Mouse (Mus musculus): ENCODE data around the gene Mdc1. TPM values are rescaled to one million over a fixed set of nuclear protein-coding genes. Genes with fewer than 3 reads are reported as not detected.

The Mdc1 gene
- total RNA-seq, 2 experiments from 2014 or later: 18.3 to 18.7 TPM

DNA sequence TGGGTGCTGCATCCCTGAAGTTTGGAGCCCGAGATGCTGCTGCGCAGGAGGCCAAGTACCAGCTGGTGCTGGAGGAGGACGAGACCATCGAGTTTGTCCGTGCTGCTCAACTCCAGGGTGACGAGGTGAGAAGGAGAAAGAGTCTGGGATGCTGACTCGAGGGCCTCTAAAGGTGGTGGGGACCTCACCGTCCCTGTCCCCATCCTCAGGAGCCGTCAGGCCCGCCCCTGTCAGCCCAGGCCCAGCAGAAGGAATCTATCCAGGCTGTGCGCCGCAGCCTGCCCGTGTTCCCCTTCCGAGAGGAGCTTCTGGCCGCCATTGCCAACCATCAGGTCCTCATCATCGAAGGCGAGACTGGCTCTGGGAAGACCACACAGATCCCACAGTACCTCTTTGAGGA is 41.6 kb downstream of the Mdc1 start:
- no peak for DNase-seq

DNA sequence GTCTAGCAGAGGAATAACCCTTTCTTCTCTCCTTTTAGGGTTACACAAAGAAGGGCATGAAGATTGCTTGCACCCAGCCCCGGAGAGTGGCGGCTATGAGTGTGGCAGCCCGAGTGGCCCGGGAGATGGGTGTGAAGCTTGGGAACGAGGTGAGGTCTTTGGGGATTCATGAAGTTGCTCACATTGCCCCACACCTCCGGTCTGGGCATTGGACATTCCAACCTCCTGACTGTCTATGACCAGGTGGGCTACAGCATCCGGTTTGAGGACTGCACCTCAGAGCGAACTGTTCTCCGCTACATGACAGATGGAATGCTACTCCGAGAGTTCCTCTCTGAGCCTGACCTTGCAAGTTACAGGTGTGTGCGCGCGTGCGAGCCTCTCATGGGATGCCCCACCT is 42.5 kb downstream of the Mdc1 start:
- DNase-seq: no peak

DNA sequence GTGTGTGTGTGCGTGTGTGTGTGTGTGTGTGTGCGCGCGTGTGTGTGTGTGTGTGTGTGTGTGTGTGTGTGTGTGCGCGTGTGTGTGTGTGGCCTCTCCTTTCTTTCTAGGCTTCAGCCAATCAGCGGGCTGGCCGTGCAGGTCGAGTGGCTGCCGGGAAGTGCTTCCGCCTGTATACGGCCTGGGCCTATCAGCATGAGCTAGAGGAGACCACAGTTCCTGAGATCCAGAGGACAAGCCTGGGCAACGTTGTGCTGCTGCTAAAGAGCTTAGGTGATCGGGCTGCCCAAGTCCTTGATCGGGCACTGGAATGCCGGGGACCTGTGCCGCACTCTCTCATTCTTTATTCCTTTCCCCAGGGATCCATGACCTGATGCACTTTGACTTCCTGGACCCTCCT is 46.4 kb downstream of the Mdc1 start:
- DNase-seq: no peak

DNA sequence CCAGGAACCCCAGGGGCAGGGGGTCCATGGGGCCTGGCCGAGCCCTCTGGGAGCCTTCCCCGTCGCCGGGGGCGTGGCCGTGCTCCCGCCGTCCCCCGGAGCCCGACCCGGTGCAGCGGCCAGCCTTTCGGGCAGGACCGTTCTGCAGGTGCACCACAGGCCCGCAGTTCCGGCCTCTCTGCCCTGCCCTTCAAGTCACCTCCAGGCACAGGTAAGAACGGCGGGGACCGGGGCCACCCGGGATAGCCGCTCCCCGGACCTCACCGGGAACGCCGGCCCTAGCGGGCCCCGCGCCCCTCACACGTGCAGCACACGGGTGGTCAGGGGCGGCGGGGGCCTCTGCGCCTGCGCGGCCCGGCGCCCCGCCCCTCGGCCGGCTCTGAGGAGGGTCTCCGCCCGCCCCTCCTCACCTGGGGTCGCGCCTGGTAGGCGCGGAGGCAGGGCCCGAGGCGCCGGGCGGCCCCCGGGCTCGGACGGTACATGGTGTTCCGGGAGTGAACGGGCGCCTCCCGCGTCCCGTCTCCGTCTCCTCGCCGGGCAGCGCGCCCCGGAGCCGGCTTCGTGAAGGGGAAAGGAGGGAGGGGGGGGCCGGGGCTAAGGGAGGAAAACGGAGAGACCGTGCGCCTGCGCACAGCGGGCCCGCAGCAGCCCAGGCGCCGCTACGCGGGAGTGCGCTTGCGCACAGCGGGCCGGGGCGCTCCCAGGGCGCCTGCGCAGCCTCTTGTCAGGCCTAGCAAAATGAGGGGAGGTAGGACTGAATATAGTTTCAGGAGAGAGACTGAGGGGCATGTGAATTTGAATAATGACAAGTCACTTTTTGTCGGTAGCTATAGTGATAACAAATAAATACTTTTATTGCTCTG is 55.7 kb downstream of the Mdc1 start, which contains the start of gene 2310061I04Rik:
2310061I04Rik (minus strand) TSS at position 651 of the 863 bp plus-strand sequence.
- peak; percentile 93 to 95 for DNase-seq

DNA sequence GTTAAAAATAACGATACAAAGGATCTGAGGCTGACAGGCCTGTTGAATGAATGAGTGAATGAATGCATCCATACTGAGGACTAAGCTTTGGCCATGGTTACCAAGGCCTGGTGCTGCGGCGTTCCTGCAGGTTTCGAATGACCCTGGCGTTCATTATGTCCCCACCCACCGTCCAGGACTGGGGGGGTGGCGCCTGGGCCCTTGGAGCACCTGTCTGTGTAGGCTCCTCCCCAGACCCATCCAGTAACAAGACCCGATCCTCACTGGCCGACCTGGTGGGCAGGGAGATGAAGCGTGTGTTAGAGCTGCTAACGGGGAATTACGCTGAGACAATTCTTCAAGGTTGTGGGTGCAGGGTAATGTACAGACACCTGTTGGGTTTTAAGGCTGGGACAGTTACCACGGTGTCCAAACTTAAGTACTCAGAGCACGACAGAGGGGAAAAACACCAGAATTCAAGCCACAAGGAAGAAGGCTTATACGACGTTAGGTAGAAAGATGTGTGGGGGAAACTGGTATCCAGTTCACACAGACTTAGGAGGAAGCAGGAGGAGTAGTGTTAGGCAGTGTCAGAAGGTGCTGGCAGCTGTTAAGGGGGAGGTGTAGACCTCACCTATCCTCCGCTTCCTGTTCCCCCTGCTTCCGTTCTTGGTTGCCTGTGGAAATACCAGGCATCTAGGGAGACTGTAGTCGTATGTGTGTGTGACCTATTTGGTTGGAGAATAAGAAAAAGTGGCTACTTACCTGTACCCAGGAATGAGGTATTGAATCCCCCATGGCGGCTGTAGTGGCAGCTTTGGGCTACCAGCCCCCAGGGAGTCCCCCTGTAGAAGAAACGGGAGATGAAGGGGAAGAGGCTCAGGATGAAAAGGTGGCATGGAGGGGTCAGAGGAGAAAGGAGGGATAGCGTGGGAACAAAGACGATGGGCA is 56.6 kb downstream of the Mdc1 start:
- DNase-seq: no peak

DNA sequence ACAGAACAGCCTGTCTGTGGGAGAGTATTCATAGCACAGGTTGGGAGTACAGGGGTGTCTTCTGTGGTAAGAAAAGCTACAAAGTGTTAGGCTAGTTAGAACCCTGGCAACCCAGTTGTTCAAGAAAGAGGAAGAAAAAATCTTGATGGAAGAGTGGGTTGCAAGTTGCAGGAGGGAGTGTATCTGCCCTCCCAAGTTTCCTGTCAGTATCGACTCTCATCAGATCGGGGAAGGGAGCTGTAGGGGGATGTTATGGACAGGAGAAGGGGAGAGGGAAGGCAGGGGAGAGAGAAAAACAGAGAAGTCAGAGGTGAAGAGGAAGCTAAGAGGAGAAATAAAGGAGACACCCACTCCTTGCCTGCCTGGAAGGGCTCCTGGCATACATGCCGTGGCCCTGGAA is 59.3 kb downstream of the Mdc1 start:
- no peak for DNase-seq

DNA sequence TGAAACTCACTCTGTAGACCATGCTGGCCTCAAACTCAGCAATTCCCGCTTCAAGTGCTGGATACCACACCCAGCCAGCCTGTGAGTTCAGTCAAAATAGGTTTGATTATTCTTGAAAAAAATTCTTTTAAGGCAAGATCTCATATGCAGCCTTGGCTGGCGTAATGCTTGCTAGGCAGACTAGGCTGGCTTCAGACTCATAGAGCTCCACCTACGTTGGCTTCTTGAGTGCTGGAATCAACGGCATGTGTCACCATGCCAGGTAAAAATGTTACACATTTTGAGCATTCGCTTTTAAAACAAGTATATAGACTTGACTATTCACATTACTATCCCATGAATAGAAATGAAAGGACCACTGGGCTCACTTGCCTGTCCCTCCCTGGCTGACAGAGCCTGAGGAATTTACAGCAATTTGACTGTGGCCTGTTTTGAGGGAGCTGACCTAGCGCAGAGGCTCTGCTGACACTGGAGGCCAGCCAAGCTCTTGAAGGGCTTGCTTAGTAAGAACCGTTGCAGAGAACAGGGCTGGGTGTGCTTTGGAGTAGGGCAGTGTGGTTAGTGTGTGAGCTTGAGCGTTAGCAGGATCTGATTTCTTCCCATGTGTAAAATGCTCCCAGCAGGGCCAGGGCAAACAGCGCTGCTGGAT is 62.2 kb downstream of the Mdc1 start:
- DNase-seq: peak; percentile 43 to 47

DNA sequence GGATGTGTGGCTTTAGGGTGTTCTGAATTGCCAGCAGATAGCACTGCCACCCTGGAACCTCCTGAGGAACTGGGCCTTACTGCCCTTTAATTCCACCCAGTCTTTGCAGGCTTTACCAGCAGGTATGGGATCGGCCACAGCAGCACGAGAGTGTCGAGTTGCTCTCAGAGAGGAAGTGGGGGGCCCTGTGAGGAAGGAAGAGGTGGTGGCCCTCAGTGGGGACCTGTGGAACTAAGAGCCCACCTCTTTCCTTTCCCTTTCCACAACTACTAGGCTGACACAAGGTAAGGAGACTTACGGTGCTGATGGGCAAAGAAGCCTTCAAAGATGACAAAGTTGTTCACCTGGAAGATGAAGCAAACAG is 62.7 kb downstream of the Mdc1 start:
- no peak for DNase-seq

DNA sequence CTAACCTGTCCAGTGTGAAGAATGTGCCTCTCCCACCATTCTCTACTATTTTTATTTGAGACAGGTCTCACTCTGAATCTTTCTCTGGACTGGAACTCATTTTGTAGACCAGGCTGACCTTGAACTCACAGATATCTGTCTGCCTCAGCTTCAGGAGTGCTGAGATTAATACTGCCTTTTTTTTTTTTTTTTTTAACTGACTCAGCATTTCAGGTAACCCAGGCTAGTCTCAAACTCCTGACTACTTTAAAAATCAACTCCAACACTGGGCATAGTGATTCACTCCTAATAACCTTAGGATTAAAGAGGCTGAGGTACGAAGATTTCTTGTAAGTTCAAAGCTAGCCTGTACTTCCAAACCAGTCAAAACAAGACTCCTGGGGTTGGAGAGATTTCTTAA is 64.3 kb downstream of the Mdc1 start:
- no peak for DNase-seq

DNA sequence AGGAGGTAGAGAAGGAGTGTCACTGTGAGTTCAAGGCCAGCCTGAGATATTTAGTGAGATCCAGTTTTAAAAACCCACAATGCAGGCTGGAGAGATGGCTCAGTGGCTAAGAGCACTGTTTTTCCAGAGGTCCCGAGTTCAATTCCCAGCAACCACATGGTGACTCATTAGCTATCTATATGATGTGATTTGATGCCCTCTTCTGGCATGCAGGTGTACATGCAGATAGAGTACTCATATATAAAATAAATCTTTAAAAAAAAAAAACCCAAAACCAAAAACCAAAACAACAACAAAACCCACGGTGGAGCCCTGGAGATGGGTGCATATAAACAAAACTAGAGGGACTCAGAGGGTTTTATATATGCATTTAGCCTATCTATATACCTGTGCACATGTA is 66.3 kb downstream of the Mdc1 start:
- no peak for DNase-seq

Small RNA genes within 50 kb of the gene (microRNA-seq; reads per million reads assigned to microRNA genes)
- not detected for gene Gm28033

Other genes starting within 250 kb of the Mdc1 start
- gene Sfta2, start 240.0 kb upstream of the Mdc1 start, total RNA-seq (2021): not detected
- gene Gm9573, start 214.9 kb upstream of the Mdc1 start, total RNA-seq (2021): not detected
- gene Mucl3, start 197.8 kb upstream of the Mdc1 start, total RNA-seq (2021): not detected
- 10 to 100 TPM; 30.8 to 40.0 TPM for gene Vars2, start 173.9 kb upstream of the Mdc1 start, total RNA-seq (2021)
- gene Gtf2h4, start 167.8 kb upstream of the Mdc1 start, total RNA-seq (2021): 10 to 100 TPM; 20.2 to 23.3 TPM
- gene Ddr1, start 136.9 kb upstream of the Mdc1 start, total RNA-seq (2021): 10 to 100 TPM; 43.4 to 48.8 TPM
- 10 to 100 TPM; 19.2 to 36.5 TPM for gene Ier3, start 19.8 kb upstream of the Mdc1 start, total RNA-seq (2021)
- gene Flot1, start 18.3 kb upstream of the Mdc1 start, total RNA-seq (2021): 10 to 100 TPM; 60.5 to 73.4 TPM
- 100 to 1,000 TPM; 188 to 218 TPM for gene Tubb5, start 3.2 kb upstream of the Mdc1 start, total RNA-seq (2021)
- 1 to 10 TPM; 6.7 to 7.5 TPM for gene Nrm, start 19.8 kb downstream of the Mdc1 start, total RNA-seq (2021)
- gene Ppp1r18, start 24.1 kb downstream of the Mdc1 start, total RNA-seq (2021): 10 to 100 TPM; 26.1 to 35.1 TPM
- 10 to 100 TPM; 37.5 to 40.8 TPM for gene Dhx16, start 38.3 kb downstream of the Mdc1 start, total RNA-seq (2021)
- gene 2310061I04Rik, start 55.9 kb downstream of the Mdc1 start, total RNA-seq (2021): 10 to 100 TPM; 47.0 to 49.4 TPM
- gene Atat1, start 68.6 kb downstream of the Mdc1 start, total RNA-seq (2021): 10 to 100 TPM; 26.0 to 33.0 TPM
- 10 to 100 TPM; 92.6 to 97.8 TPM for gene Mrps18b, start 74.9 kb downstream of the Mdc1 start, total RNA-seq (2021)
- 100 to 1,000 TPM in 1 of 2 experiments, 10 to 100 TPM in 1; 96.2 to 108 TPM for gene Ppp1r10, start 74.9 kb downstream of the Mdc1 start, total RNA-seq (2021)
- gene Abcf1, start 128.2 kb downstream of the Mdc1 start, total RNA-seq (2021): 10 to 100 TPM; 90.0 to 96.2 TPM
- 10 to 100 TPM; 51.2 to 54.4 TPM for gene Gnl1, start 138.3 kb downstream of the Mdc1 start, total RNA-seq (2021)
- gene Prr3, start 138.7 kb downstream of the Mdc1 start, total RNA-seq (2021): 10 to 100 TPM; 18.3 to 19.1 TPM
- 1 to 10 TPM; 6.5 to 9.3 TPM for gene H2-T24, start 179.0 kb downstream of the Mdc1 start, total RNA-seq (2021)
- 10 to 100 TPM; 57.8 to 68.4 TPM for gene H2-T23, start 191.3 kb downstream of the Mdc1 start, total RNA-seq (2021)
- gene H2-T22, start 201.2 kb downstream of the Mdc1 start, total RNA-seq (2021): 10 to 100 TPM; 33.5 to 33.8 TPM
- gene Gm6034, start 201.4 kb downstream of the Mdc1 start, total RNA-seq (2021): not detected
- 1 to 10 TPM; 4.1 to 6.1 TPM for gene Gm11127, start 216.9 kb downstream of the Mdc1 start, total RNA-seq (2021)